Mouse (Mus musculus) limb, embryonic 14.5 days (tissue): ENCODE results near the gene Adap2. TPM values are rescaled to one million over a fixed set of nuclear protein-coding genes. Genes with fewer than 3 reads are reported as not detected.

ENCODE experiments used
- ATAC-seq: fragments of 200-750 bp; cut with Nextera tagmentation; 2 replicates; pipeline ENCODE4 v1.8.0; 2017; ENCODE audit warnings: low read depth, moderate number of reproducible peaks, moderate TSS enrichment; ENCODE audit not compliant: low FRiP score
- DNase-seq: peaks from one replicate; pipeline ENCODE4 v3.0.0-alpha.2; 2015; ENCODE audit warnings: low spot score
- H3K27ac ChIP-seq: fragments of 300-500 bp; sonication (generic); replicated peaks from 2 replicates; pipeline ENCODE4 v1.5.1; 2014; ENCODE audit warnings: low read depth, mild to moderate bottlenecking, low read length, moderate library complexity, mixed read lengths
- H3K27me3 ChIP-seq: fragments of 300-500 bp; sonication (generic); 2 replicates; pipeline ENCODE4 v1.6.1; 2014; ENCODE audit warnings: low read length, mixed read lengths; ENCODE audit not compliant: control insufficient read depth, insufficient read depth
- H3K36me3 ChIP-seq: fragments of 300-500 bp; sonication (generic); 2 replicates; pipeline ENCODE4 v1.6.1; 2014; ENCODE audit warnings: mild to moderate bottlenecking, low read length, moderate library complexity, mixed read lengths; ENCODE audit not compliant: control insufficient read depth, insufficient read depth
- H3K4me1 ChIP-seq: fragments of 300-500 bp; sonication (generic); 2 replicates; pipeline ENCODE4 v1.6.1; 2014; ENCODE audit warnings: antibody characterized with exemption, low read length, mixed read lengths; ENCODE audit not compliant: control insufficient read depth, insufficient read depth
- H3K4me2 ChIP-seq: fragments of 300-500 bp; sonication (generic); replicated peaks from 2 replicates; pipeline ENCODE4 v1.6.1; 2014; ENCODE audit warnings: low read depth, mild to moderate bottlenecking, low read length, moderate library complexity; ENCODE audit not compliant: severe bottlenecking
- H3K4me3 ChIP-seq: fragments of 300-500 bp; sonication (generic); replicated peaks from 2 replicates; pipeline ENCODE4 v1.5.1; 2014; ENCODE audit warnings: low read length
- H3K9ac ChIP-seq: fragments of 300-500 bp; sonication (generic); 2 replicates; pipeline ENCODE4 v1.6.1; 2014; ENCODE audit warnings: mild to moderate bottlenecking, low read depth, low read length, moderate library complexity; ENCODE audit not compliant: severe bottlenecking
- H3K9me3 ChIP-seq: fragments of 300-500 bp; sonication (generic); 2 replicates; pipeline ENCODE4 v1.6.1; 2016; ENCODE audit warnings: low read length; ENCODE audit not compliant: control insufficient read depth
- POLR2A ChIP-seq: fragments of 200-500 bp; IDR thresholded peaks from 2 replicates; pipeline ENCODE4 v1.8.0; 2012; ENCODE audit warnings: inconsistent platforms, mild to moderate bottlenecking, moderate library complexity, borderline replicate concordance; ENCODE audit not compliant: insufficient read depth, insufficient read length; ENCODE audit errors: extremely low read depth
- WGBS: fragments of 180-500 bp; shearing (Covaris S2); extraction: QIAGEN DNeasy Blood & Tissue Kit; methylation state at CpG from one replicate; pipeline ENCODE4 v1.1.7; 2014; 5-methylcytosine and 5-hydroxymethylcytosine counted together
- polyA plus RNA-seq, 2 experiments: library from polyadenylated mRNA; depleted of rRNA in 1 of 2; stranded (reverse) in 1 of 2; unstranded in 1 of 2; fragments of >200 nt; fragmentation: Nextera tagmentation in 1 of 2; extraction: Ambion mirVana in 1 of 2; gene quantifications; 2 replicates each; pipeline versions ENCODE4 v1.2.1 to v1.2.3; 2012 to 2014

The Adap2 gene
- polyA plus RNA-seq, 2 experiments, result 1.2 to 1.5 TPM

- H3K27me3 ChIP-seq, result no peaks in the 10 kb centered on the region
- 0 out of 2 replicates have a peak, but pooled peaks cover 6% of the 10 kb centered on the region for H3K36me3 ChIP-seq
- H3K9me3 ChIP-seq, result no peaks in the 10 kb centered on the region
- 95% methylated on average over 3 of the region's 3 CpGs for WGBS
- H3K27ac ChIP-seq, result no peak overlapping the region
- TF ChIP-seq POLR2A, result no peak
- H3K4me1 ChIP-seq, result no peaks in the 10 kb centered on the region
- no peak overlapping the region for H3K9ac ChIP-seq
- DNase-seq, result no peak
- no peak for ATAC-seq
- H3K4me2 ChIP-seq, result no peak overlapping the region
- H3K4me3 ChIP-seq, result no peak overlapping the region
Observed at GRCm38 (mm10) chr11:80199316-80199715, 45.4 kb downstream of the Adap2 start.

GRCm38 (mm10) chr11:80199773-80200172, 45.9 kb downstream of the Adap2 start:
- Histone ChIP-seq H3K4me1 (no peaks in the 10 kb centered on the region), H3K9ac (no peak overlapping the region), H3K36me3 (0 out of 2 replicates have a peak, but pooled peaks cover 2% of the 10 kb centered on the region), H3K27ac (no peak overlapping the region), H3K4me3 (no peak overlapping the region), H3K27me3 (no peaks in the 10 kb centered on the region), H3K4me2 (no peak overlapping the region), H3K9me3 (no peaks in the 10 kb centered on the region)
- WGBS, result 92% methylated on average over 2 of the region's 2 CpGs
- no peak for TF ChIP-seq POLR2A
- ATAC-seq (no peak), DNase-seq (no peak)

- Histone ChIP-seq H3K9me3 (no peaks in the 10 kb centered on the region), H3K9ac (no peak overlapping the region), H3K4me3 (no peak overlapping the region), H3K27me3 (no peaks in the 10 kb centered on the region), H3K4me2 (no peak overlapping the region), H3K27ac (no peak overlapping the region), H3K4me1 (no peaks in the 10 kb centered on the region), H3K36me3 (no peaks in the 10 kb centered on the region)
- DNase-seq (no peak), ATAC-seq (no peak)
- WGBS, result 84% methylated on average over 1 of the region's 1 CpGs
- TF ChIP-seq POLR2A, result no peak
Observed at GRCm38 (mm10) chr11:80200326-80200725, 46.4 kb downstream of the Adap2 start.

DNA sequence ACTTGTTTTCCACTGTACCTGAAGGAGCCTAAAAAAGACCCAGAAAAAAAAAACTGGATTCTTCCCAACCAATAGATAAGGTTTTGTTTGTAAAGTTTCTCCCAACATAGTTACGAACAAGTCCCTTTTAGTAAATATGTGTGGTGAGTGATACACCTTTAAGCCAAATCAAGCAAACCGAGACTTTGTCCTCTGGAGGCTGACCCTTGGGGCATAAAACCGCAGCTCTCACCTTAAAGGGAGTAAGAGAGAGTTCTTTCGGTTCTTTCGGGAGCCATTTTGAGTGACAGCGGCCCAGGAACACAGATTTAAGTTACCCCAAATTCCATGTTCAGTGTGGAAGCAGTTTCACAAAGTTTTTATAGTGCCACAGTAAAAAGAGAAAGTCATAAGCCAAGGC, 48.4 kb downstream of the Adap2 start:
- DNase-seq, result no peak
- Histone ChIP-seq H3K4me2 (no peak overlapping the region), H3K27me3 (no peaks in the 10 kb centered on the region), H3K4me1 (no peaks in the 10 kb centered on the region), H3K36me3 (no peaks in the 10 kb centered on the region), H3K4me3 (no peak overlapping the region), H3K27ac (no peak overlapping the region), H3K9ac (no peak overlapping the region), H3K9me3 (no peaks in the 10 kb centered on the region)
- no peak for ATAC-seq
- no peak for TF ChIP-seq POLR2A
- WGBS, result 75% methylated on average over 6 of the region's 6 CpGs

- Histone ChIP-seq H3K27me3 (no peaks in the 10 kb centered on the region), H3K4me3 (no peak overlapping the region), H3K4me1 (no peaks in the 10 kb centered on the region), H3K4me2 (no peak overlapping the region), H3K9me3 (no peaks in the 10 kb centered on the region), H3K36me3 (no peaks in the 10 kb centered on the region), H3K9ac (no peak overlapping the region), H3K27ac (no peak overlapping the region)
- DNase-seq (no peak), ATAC-seq (no peak)
- 78% methylated on average over 3 of the region's 3 CpGs for WGBS
- TF ChIP-seq POLR2A, result no peak
Observed at GRCm38 (mm10) chr11:80204037-80204436, 50.1 kb downstream of the Adap2 start.

- TF ChIP-seq POLR2A, result no peak
- no peak overlapping the region for H3K27ac ChIP-seq
- no peak overlapping the region for H3K4me3 ChIP-seq
- WGBS, result 55% methylated on average over 5 of the region's 5 CpGs
- H3K9ac ChIP-seq, result no peak overlapping the region
- ATAC-seq (no peak), DNase-seq (no peak)
- H3K36me3 ChIP-seq, result no peaks in the 10 kb centered on the region
- no peaks in the 10 kb centered on the region for H3K4me1 ChIP-seq
- H3K27me3 ChIP-seq, result no peaks in the 10 kb centered on the region
- no peak overlapping the region for H3K4me2 ChIP-seq
- no peaks in the 10 kb centered on the region for H3K9me3 ChIP-seq
Observed at GRCm38 (mm10) chr11:80204941-80205340, 51.0 kb downstream of the Adap2 start.
